Mouse (Mus musculus) c-Kit-negative CD71-positive TER-119-positive erythroid progenitor cells, embryonic 14.5 days (primary cell): ENCODE measurements around the gene Tmc5.

Source experiments
- DNase-seq: peaks from one replicate; pipeline ENCODE4 v3.0.0-alpha.2; 2013; ENCODE audit warnings: low read depth, low spot score

Gene Tmc5

GRCm38 (mm10) chr7:118610721-118611120, 13.6 kb downstream of the Tmc5 start:
- DNase-seq = no peak

DNA sequence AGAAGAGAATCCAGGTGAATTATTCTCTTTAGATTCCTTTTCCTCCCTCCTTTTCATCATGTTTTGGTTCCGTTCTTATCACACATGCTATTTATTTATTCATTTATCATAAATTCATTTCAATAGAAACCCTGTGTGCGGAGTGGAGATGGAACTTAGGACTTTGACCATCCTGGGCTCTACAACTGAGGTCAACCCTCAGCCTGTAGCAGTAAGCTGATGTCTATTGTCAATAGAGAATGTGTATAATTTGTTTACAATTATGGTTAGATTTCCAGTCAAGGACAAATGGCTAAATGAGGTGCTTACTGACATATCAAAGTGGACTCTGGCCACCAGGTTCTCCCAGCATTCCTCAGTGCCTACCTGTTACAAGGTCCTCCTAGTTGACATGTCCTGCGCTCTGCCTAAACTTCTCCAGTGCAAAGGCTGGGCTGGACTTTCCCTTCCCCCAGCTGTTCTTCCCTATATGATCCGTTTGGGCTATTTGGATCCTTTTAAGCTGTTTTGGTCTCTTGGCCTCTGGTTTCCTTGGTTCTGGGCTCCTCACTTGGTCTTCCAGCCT, 14.2 kb downstream of the Tmc5 start:
- no peak for DNase-seq

DNA sequence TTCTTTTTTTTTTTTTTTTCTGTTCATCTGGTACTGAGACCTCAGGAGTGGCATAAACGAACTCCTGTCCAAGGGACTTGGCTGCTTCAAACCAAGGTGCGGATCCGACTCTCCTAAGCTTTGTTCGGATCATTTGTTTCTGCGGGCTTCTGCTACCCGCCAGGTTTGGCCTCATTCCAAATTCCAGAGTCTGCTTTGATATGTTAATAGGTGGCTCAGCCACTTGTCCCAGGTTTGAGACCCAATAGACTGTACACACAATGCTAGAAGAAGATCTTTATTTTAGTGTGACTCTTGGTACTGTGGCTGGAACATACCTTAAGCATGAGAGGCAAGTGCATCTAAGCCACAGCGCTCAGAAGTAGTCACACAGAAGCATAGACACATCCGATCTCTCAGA, 14.8 kb downstream of the Tmc5 start:
- DNase-seq = no peak

DNA sequence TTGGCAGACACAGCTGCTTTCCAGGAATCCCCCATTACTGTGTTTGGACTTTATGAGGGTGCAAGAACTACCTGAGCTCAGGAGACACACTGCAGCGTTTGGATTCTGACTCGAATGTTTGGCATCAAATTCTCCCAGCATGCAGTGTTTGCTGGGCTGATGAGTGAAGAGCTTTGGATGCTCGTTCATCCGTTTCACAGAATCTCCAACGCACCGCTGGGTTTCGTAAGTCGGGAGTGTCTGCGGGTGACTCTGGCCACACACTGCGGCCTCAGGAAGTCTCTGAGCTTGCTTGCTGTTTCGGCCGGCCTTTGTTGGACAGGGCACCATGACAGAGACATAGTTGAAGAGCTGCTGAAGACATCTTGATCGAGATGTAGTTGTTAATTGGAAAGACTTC, 17.0 kb downstream of the Tmc5 start:
- DNase-seq = no peak

DNA sequence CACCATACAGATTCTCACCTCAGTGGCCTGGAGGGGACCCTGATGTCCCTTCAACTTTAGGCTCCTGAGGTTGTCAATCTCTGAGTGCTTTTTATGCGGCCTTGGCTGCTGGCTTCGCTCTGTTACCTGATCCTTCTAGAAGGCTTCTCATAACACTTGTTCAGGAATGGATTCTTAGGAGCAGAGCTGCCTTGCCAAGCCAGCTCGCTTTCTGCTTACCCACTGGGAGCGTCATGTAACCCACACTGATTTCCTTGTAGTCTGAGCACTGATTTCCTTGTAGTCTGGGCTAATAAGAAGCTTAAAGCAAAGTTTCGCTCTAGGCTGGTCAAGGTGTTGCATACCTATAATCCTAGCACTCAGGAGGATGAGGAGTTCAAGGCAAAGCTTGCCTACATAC, 21.0 kb downstream of the Tmc5 start:
- no peak for DNase-seq

GRCm38 (mm10) chr7:118620243-118620906, 23.3 kb downstream of the Tmc5 start:
- no peak for DNase-seq

DNA sequence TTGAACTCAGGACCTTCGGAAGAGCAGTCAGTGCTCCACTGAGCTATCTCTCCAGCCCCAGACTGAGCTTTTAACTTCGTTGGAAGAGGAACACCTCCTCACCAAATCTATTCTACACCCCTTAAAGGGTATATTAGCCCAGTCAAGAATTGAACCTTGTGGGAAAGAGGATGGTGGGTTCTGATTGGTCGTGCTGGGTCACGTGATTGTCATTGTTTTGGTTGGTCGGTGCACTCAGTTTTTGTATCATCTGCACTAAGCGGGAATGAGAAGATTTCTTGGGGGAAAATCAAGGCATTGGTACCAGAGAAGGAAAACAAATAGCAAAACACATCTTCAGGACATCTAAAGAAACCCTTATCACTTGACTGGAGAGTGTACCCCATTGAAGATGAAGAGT, 24.0 kb downstream of the Tmc5 start:
- DNase-seq = no peak

DNA sequence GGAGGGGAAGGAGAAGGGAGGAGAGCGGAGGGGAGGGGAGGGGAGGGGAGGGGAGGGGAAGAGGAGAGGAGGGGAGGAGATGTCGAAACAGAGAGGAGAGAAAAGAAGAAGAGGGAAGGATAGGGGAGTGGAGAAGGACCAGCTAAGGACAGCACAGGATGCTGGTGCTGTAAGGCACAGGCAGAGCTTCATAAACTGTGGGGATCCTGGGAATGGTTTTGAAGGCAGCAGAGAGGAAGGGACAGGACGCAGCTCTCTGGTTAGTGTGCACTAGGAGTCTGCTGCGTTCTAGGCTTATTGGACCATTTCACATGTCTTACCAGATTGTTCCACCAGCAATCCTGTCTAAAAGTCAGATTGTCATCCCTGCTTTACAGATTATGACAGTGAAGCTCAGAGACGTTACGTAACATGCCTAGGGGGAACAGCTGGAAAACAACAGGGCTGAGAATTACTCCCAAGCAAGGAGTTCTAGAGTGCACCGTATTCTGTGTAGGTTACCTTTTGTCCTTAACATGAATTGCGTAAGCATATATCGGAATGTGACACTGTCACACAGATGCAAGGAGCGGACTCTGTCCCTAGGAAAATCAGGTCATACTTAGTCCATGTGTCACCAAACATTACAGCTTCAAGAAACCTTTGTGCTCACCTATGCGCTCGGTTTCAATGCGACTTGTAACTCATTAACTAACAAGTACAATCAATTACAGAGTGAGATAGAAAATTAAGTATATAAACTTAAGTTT, 30.6 kb downstream of the Tmc5 start:
- DNase-seq = no peak

GRCm38 (mm10) chr7:118633094-118633493, 36.0 kb downstream of the Tmc5 start:
- no peak for DNase-seq

GRCm38 (mm10) chr7:118633951-118634350, 36.9 kb downstream of the Tmc5 start:
- no peak for DNase-seq

GRCm38 (mm10) chr7:118637466-118637865, 40.4 kb downstream of the Tmc5 start:
- no peak for DNase-seq

DNA sequence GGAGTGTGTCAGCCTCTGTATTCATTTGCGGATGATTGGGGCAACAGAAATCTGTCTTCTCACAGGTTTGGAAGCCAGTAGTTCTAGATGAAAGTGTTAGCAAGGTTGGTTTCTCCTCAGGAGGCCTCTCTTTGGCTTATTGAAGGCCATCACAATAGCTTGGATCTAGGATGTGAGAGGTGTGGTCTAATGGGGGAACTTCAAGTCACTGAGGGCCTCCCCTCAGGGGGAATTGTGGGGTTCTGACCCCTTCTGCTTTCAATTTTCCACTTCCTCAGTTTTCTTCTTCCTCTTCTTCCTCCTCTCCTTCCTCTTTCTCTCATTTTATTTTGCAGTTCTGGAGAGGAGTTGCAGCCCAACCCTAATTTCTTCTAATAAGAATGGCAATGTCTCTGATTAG, 49.1 kb downstream of the Tmc5 start:
- DNase-seq = no peak

- DNase-seq = no peak
These were observed 52.2 kb downstream of the Tmc5 start for GRCm38 (mm10) chr7:118649328-118649727.

GRCm38 (mm10) chr7:118650119-118650518, 53.0 kb downstream of the Tmc5 start:
- DNase-seq = no peak

GRCm38 (mm10) chr7:118650891-118651290, 53.8 kb downstream of the Tmc5 start:
- no peak for DNase-seq

GRCm38 (mm10) chr7:118652572-118653295, 55.6 kb downstream of the Tmc5 start:
- DNase-seq = no peak

DNA sequence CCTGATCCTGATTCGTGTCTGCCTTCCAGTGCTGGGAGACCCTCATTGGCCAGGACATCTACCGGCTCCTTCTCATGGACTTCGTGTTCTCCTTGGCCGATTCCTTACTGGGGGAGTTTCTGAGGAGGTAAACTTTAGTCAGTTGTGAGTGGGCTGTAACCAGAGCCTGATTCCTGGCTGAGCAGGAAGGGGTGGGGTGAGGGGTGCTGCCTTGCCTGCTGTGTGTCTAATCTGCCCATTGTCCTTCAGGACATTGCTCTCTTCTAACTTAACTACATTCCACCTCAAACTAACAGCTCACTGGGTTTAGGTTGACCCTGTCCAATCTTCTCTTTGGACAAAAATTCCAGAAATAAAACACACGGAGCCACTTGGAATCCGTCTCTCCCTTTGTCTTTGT, 59.6 kb downstream of the Tmc5 start:
- DNase-seq = no peak

- no peak for DNase-seq
These were observed 70.7 kb downstream of the Tmc5 start for GRCm38 (mm10) chr7:118667773-118668172.

- no peak for DNase-seq
These were observed 73.0 kb downstream of the Tmc5 start for GRCm38 (mm10) chr7:118670142-118670541.

DNA sequence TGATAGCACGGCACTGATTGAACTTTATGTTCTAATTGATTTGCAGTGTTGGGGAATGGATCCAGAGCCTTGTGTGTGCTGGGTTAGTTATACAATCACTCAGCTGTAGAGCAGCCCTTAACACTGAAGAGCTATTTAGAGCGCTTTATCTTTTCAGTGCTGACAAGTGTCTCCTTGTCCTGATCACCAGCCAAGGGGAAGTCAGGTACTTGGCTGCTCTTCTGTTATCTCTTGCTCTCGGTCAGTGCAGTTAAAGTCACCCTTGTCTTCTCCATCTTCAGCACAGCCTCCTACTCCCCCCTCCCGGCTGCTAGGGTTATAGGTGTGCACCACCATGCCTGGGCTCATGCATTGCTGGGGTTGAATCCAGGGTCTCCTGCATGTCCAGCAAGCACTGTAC, 79.7 kb downstream of the Tmc5 start:
- no peak for DNase-seq

DNA sequence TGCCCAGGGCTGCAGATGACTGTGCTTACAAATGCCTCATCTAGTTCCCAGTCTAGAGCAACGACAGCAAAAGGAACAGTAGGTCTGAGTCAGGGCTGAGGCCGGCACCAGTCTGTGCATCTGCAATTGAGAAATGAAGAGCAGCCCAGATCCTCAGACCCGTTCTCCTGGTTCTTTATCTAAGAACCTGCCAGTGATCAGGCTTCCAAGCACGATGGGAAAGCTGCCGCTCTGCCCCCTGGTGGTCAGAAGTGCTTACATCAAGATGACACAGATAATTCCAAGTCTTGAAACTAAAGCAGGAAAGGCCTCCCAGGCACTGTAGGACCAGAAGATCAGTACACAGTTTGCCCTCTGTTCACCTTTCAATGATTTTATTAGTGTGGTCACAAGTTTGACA, 91.1 kb downstream of the Tmc5 start:
- DNase-seq = peak; percentile 51

GRCm38 (mm10) chr7:118689088-118689487, 92.0 kb downstream of the Tmc5 start:
- DNase-seq = no peak
